Mouse (Mus musculus): ENCODE measurements around the gene Olfr1457. TPM values are rescaled to one million over a fixed set of nuclear protein-coding genes. Genes with fewer than 3 reads are reported as not detected.

The Olfr1457 gene
- total RNA-seq (2021): not detected
- long read RNA-seq, experiment 1: 0 reads
- long read RNA-seq, experiment 2: 0 reads

GRCm38 (mm10) chr19:13097791-13098190, at the start of gene Olfr1457:
Gene Olfr1457, minus strand, starts transcription at chr19:13097891.
- Histone ChIP-seq H3K4me3 (no peak within 1 kb of the TSS), H3K27ac (no peak within 1 kb of the TSS)
- no peak for DNase-seq
- TF ChIP-seq CTCF (IDR thresholded peaks at IDR 0.05): no peak
- intact Hi-C loops (cut with DNase I): no loop called here

DNA sequence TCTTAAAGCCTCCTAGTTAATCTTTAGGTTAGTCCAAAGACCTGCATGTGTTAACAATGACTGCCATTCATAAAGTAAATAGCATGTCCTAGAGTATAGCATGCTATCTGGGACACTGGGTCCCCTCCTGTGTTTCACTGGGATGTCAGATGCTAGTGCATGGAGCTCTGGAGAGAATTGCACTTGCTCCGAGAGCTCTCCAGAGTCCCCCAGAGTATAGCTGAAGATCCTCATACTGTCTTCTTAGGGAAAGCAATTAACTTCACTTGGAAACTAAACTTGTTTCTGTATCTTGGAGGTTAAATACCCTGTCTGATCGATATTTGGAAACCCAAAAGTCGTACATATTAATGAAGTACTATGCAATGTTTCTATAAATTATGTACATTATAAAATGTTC, 9.0 kb upstream of the Olfr1457 start, which contains the start of gene Olfr1458:
TSS of gene Olfr1458 (minus strand) at position 101 of the 400 bp plus-strand sequence.
- DNase-seq: no peak
- intact Hi-C loops (cut with DNase I): no loop called here
- Histone ChIP-seq H3K27ac (no peak within 1 kb of the TSS), H3K4me3 (no peak within 1 kb of the TSS)
- TF ChIP-seq CTCF (IDR thresholded peaks at IDR 0.05): no peak

DNA sequence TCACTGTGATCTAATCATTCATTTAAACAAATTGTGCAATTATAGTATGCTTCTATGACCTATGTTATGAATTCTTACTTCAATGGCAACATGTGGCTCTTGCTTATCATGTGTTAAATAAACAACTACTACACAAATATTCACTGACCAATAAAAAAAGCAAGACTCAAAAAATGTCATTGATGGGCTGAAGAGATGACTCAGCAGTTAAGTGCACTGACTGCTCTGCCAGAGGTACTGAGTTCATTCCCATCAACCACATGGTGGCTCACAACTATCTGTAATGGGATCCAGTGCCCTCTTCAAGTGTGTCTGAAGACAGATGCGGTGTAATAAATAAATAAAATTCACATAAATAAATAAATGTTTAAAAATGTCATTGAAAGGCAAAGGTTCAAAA, 3.8 kb downstream of the Olfr1457 start:
- H3K27ac ChIP-seq: no peak overlapping the region
- no peak overlapping the region for H3K4me3 ChIP-seq
- intact Hi-C loops (cut with DNase I): no loop called here
- no peak for TF ChIP-seq CTCF (IDR thresholded peaks at IDR 0.05)
- no peak for DNase-seq

GRCm38 (mm10) chr19:13060310-13060709, 37.4 kb downstream of the Olfr1457 start, which contains the start of gene Olfr1454:
Gene Olfr1454, plus strand, starts transcription at chr19:13060610.
- no peak for TF ChIP-seq CTCF (IDR thresholded peaks at IDR 0.05)
- H3K4me3 ChIP-seq: no peak within 1 kb of the TSS
- intact Hi-C loops (cut with DNase I): no loop called here
- no peak for DNase-seq
- H3K27ac ChIP-seq: no peak within 1 kb of the TSS

Other genes starting within 250 kb of the Olfr1457 start
- not detected for gene Olfr1444, start 240.6 kb downstream of the Olfr1457 start, total RNA-seq (2021)
- not detected for gene Olfr1445, start 214.0 kb downstream of the Olfr1457 start, total RNA-seq (2021)
- not detected for gene Olfr1446, start 204.4 kb downstream of the Olfr1457 start, total RNA-seq (2021)
- not detected for gene Olfr1447, start 194.1 kb downstream of the Olfr1457 start, total RNA-seq (2021)
- not detected for gene Olfr1448, start 173.5 kb downstream of the Olfr1457 start, total RNA-seq (2021)
- not detected for gene Olfr1449, start 167.1 kb downstream of the Olfr1457 start, total RNA-seq (2021)
- not detected for gene Olfr1450, start 147.6 kb downstream of the Olfr1457 start, total RNA-seq (2021)
- not detected for gene Olfr1451, start 102.9 kb downstream of the Olfr1457 start, total RNA-seq (2021)
- not detected for gene Olfr1453, start 69.6 kb downstream of the Olfr1457 start, total RNA-seq (2021)
- gene Olfr1454, start 37.3 kb downstream of the Olfr1457 start, total RNA-seq (2021): not detected
- not detected for gene Olfr1458, start 8.9 kb upstream of the Olfr1457 start, total RNA-seq (2021)
- not detected for gene Olfr1459, start 51.7 kb upstream of the Olfr1457 start, total RNA-seq (2021)
- gene Olfr1461, start 65.1 kb upstream of the Olfr1457 start, total RNA-seq (2021): not detected
- not detected for gene Olfr1462, start 87.8 kb upstream of the Olfr1457 start, total RNA-seq (2021)
- not detected for gene Olfr1463, start 133.4 kb upstream of the Olfr1457 start, total RNA-seq (2021)
- gene Olfr1465, start 217.7 kb upstream of the Olfr1457 start, total RNA-seq (2021): not detected
- gene Olfr1466, start 241.0 kb upstream of the Olfr1457 start, total RNA-seq (2021): not detected